Mouse (Mus musculus) G1E (cell line): ENCODE measurements around the gene 0610009B22Rik.

ENCODE experiments used
- CTCF ChIP-seq: IDR thresholded peaks from 2 replicates; pipeline ENCODE4 v1.5.1; 2012; ENCODE audit warnings: low read depth, low read length, inconsistent platforms, mixed read lengths
- GATA1 ChIP-seq: IDR thresholded peaks from 2 replicates; pipeline ENCODE4 v1.6.1; 2012; ENCODE audit warnings: borderline replicate concordance, low read length, inconsistent platforms, mixed read lengths
- TAL1 ChIP-seq: conservative IDR thresholded peaks from 2 replicates; pipeline ENCODE4 v1.6.1; 2012; ENCODE audit warnings: low read depth, low read length, inconsistent platforms, mixed read lengths

DNA sequence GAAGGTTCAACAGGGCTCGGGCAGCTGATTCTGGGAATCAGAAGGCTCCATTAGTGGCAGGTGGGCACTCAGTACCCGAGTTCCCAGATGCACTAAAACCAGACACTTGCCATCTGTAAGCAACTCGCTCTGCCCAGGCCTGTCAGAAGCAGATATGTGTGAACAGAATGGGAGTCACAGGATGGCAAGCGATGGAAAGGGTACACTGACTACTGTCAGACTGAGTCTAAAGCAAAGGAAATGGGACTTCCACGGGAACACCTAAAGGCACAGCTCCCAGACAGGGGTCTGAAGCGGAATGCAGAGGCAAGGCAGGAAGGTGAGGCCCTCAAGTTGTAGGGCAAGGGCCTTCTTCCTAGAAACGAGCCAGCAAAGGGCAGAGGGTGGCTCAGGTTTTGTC lies 42.4 kb downstream of the 0610009B22Rik start:
- TF ChIP-seq GATA1 (no peak), CTCF (no peak), TAL1 (no peak)
